Mouse (Mus musculus): ENCODE data around the gene Ubald1. TPM values are rescaled to one million over a fixed set of nuclear protein-coding genes. Genes with fewer than 3 reads are reported as not detected.

Ubald1 gene
- polyA plus RNA-seq, 1 experiment from 2014 or later = 22.9 TPM

DNA sequence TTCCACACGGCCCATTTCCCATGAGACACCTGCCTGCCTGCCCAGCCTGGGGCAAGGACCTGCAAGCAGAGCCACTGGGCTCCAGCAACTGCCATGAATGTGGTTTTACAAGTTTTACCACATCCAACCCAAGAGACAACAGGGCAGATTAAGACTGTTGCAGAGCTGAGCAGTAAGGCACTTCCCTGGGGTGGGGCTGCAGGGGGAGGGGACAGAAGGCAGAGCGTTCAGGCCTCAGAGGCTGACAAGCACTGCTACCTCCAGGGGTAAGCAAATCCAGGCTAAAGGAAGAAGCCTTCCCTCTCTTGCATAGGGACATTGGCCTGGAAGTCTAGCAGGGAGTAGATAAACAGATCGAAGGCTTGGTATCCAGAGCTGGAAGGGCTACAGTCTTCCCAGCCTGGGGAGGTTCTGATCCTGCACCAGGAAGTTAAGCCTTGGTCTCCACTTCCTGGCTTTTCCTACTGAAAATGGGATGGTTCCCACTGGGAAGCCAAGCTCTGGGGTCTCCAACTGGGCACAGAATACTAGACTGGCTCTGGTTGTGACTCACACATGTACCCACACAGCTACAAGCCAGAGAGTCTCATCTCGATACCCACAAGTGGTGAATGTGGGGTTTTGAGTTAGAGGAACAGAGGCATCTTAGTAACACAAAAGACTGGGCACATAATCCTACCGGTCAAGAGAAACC, 1.8 kb downstream of the Ubald1 start:
- WGBS = 9% methylated on average over 5 of the region's 5 CpGs
- Histone ChIP-seq H3K4me3 (ENCODE audit: low read depth, low read length) (peak overlapping the region; percentile 87), H3K9me3 (ENCODE audit: control insufficient read depth) (no peaks in the 10 kb centered on the region), H3K4me2 (replicated peaks; ENCODE audit: low read depth) (peak overlapping the region; percentile 74), H3K4me1 (replicated peaks; ENCODE audit: control insufficient read depth, insufficient read depth, low read length) (peaks cover 8% of the 10 kb centered on the region), H3K9ac (ENCODE audit: low read depth, low read length) (peak overlapping the region; percentile 87), H3K36me3 (ENCODE audit: control insufficient read depth, insufficient read depth) (peaks cover 30% of the 10 kb centered on the region; the same call in 1 of the 2 replicates), H3K27ac (ENCODE audit: low read depth, low read length) (peak overlapping the region; percentile 97), H3K27me3 (replicated peaks; ENCODE audit: control insufficient read depth, insufficient read depth, low read length) (no peaks in the 10 kb centered on the region)
- peak; percentile 12 for ATAC-seq
- no peak for TF ChIP-seq CTCF (IDR thresholded peaks at IDR 0.05; ENCODE audit: low read depth)

GRCm38 (mm10) chr16:4877701-4878100, 2.4 kb downstream of the Ubald1 start:
- ATAC-seq = no peak
- Histone ChIP-seq H3K4me2 (replicated peaks; ENCODE audit: low read depth) (peak overlapping the region; percentile 74), H3K36me3 (ENCODE audit: control insufficient read depth, insufficient read depth) (peaks cover 30% of the 10 kb centered on the region; the same call in 1 of the 2 replicates), H3K4me1 (replicated peaks; ENCODE audit: control insufficient read depth, insufficient read depth, low read length) (peaks cover 8% of the 10 kb centered on the region), H3K27me3 (replicated peaks; ENCODE audit: control insufficient read depth, insufficient read depth, low read length) (no peaks in the 10 kb centered on the region), H3K9me3 (ENCODE audit: control insufficient read depth) (no peaks in the 10 kb centered on the region), H3K27ac (ENCODE audit: low read depth, low read length) (peak overlapping the region; percentile 97; the same call in 1 of the 2 replicates), H3K4me3 (ENCODE audit: low read depth, low read length) (peak overlapping the region; percentile 87), H3K9ac (ENCODE audit: low read depth, low read length) (peak overlapping the region; percentile 87; the same call in 1 of the 2 replicates)
- no peak for TF ChIP-seq CTCF (IDR thresholded peaks at IDR 0.05; ENCODE audit: low read depth)
- 54% methylated on average over 3 of the region's 3 CpGs for WGBS

- no peak overlapping the region; the same call in 1 of the 2 replicates for H3K4me3 ChIP-seq (ENCODE audit: low read depth, low read length)
- 68% methylated on average over 4 of the region's 4 CpGs for WGBS
Measured at GRCm38 (mm10) chr16:4877195-4877594, 2.9 kb downstream of the Ubald1 start.

DNA sequence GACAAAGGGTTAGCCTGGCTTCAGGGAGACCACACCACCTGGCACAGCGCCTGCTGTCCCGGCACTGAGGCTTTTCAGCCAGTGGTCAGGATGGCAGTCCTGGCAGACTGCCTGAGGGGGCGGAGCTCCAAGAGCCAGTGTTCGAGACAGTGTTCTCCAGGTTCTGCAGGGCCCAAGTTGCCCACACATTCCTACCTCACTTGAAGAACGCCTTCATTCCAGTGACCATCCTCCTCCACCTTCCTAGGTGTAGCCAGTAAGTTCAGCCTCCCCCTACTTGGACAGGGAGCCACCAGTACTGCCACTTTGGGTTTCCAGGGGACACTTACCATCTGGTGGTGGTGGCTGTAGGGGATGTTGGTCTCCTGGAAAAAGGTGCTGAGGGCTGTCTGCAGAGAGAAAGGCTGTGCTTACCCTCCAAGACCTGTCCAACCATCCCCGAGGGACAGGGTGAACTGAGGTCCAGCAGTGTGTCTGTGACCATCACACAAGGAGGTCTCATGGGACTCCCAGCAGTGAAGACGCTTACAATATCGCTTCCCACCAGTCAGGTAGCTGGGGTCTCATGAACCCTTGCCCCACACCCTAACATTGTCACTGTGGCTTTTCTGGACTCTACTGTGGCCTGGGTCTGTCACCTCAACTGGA, 4.0 kb downstream of the Ubald1 start:
- Histone ChIP-seq H3K27ac (ENCODE audit: low read depth, low read length) (no peak overlapping the region), H3K9ac (ENCODE audit: low read depth, low read length) (no peak overlapping the region), H3K36me3 (ENCODE audit: control insufficient read depth, insufficient read depth) (peaks cover 30% of the 10 kb centered on the region; the same call in 1 of the 2 replicates), H3K4me1 (replicated peaks; ENCODE audit: control insufficient read depth, insufficient read depth, low read length) (peaks cover 8% of the 10 kb centered on the region), H3K9me3 (ENCODE audit: control insufficient read depth) (no peaks in the 10 kb centered on the region), H3K27me3 (replicated peaks; ENCODE audit: control insufficient read depth, insufficient read depth, low read length) (no peaks in the 10 kb centered on the region), H3K4me3 (ENCODE audit: low read depth, low read length) (no peak overlapping the region), H3K4me2 (replicated peaks; ENCODE audit: low read depth) (no peak overlapping the region)
- no peak for TF ChIP-seq CTCF (IDR thresholded peaks at IDR 0.05; ENCODE audit: low read depth)
- WGBS = 73% methylated on average over 8 of the region's 8 CpGs
- no peak for ATAC-seq

More at GRCm38 (mm10) chr16:4877195-4877594, 2.9 kb downstream of the Ubald1 start:
- Histone ChIP-seq H3K9ac (ENCODE audit: low read depth, low read length) (peak overlapping the region; percentile 34; the same call in 1 of the 2 replicates), H3K4me1 (replicated peaks; ENCODE audit: control insufficient read depth, insufficient read depth, low read length) (peaks cover 8% of the 10 kb centered on the region), H3K9me3 (ENCODE audit: control insufficient read depth) (no peaks in the 10 kb centered on the region), H3K4me2 (replicated peaks; ENCODE audit: low read depth) (peak overlapping the region; percentile 74), H3K27me3 (replicated peaks; ENCODE audit: control insufficient read depth, insufficient read depth, low read length) (no peaks in the 10 kb centered on the region), H3K27ac (ENCODE audit: low read depth, low read length) (no peak overlapping the region), H3K36me3 (ENCODE audit: control insufficient read depth, insufficient read depth) (peaks cover 30% of the 10 kb centered on the region; the same call in 1 of the 2 replicates)
- TF ChIP-seq CTCF (IDR thresholded peaks at IDR 0.05; ENCODE audit: low read depth) = no peak
- no peak for ATAC-seq

DNA sequence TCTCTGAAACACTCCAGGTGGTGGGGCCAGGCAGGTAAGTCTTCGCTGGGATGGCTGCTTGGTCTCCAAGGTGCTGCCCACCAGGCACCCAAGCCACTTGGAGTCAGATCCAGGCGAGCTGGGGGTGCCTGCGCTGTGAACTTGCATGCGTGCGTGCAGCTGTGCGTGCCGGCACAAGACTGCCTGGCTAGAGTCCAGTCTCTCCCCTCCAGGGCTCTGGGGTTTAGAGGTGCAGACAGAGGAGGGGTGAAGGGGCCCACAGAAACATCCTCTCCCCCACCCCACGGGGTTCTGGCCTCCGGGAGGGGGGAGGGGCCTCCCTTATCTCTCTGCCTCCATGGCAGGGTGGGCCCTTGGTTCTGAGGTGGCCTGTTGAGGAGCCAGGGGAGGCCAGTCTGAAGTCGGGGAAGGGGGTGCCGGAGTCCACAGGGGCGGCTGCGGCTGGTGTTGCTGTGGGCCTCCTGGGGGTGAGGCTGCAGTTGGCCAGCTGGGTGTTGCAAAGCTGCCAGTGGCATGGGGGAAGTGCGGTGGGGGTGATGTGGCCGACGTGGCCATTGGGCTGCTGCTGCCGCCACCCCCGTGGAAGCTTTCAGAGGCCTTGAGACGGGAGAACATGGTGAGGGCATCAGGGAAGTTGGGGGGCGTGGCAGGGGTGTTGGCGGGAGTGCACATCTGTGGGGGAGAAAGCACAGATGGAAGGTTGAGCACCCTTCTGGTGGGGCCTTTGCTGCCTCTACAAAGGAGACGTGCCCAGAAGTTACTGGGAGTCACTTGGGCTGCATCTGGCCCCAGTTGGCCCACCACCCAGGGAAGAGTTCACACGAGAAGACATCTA, 4.7 kb downstream of the Ubald1 start:
- no peak overlapping the region for H3K9ac ChIP-seq (ENCODE audit: low read depth, low read length)
- no peaks in the 10 kb centered on the region for H3K27me3 ChIP-seq (replicated peaks; ENCODE audit: control insufficient read depth, insufficient read depth, low read length)
- ATAC-seq = no peak
- H3K4me2 ChIP-seq (replicated peaks; ENCODE audit: low read depth) = no peak overlapping the region
- WGBS = 73% methylated on average over 23 of the region's 23 CpGs
- no peak for TF ChIP-seq CTCF (IDR thresholded peaks at IDR 0.05; ENCODE audit: low read depth)
- no peaks in the 10 kb centered on the region for H3K9me3 ChIP-seq (ENCODE audit: control insufficient read depth)
- no peak overlapping the region for H3K4me3 ChIP-seq (ENCODE audit: low read depth, low read length)
- peaks cover 8% of the 10 kb centered on the region for H3K4me1 ChIP-seq (replicated peaks; ENCODE audit: control insufficient read depth, insufficient read depth, low read length)
- H3K36me3 ChIP-seq (ENCODE audit: control insufficient read depth, insufficient read depth) = peaks cover 37% of the 10 kb centered on the region; the same call in 1 of the 2 replicates
- H3K27ac ChIP-seq (ENCODE audit: low read depth, low read length) = no peak overlapping the region

DNA sequence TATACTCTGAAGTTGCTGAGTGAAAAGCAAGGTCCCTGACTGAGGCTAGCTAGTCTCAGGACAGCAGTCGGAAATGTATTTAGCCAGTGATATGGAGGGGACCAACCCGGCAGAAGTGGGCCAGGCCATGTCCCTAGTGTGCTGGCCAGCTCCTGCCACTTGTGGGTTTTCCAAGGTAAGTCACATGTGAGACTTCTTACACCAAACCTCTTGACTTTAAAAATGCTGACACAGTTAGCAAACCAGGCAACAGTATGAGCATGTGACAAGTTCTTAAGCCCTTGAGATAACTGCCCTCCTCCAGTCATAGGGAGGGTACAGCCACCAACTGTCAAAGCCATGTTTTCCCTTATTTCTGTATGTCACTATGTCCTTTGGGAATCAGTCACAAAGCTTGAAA, 8.2 kb downstream of the Ubald1 start:
- Histone ChIP-seq H3K27ac (ENCODE audit: low read depth, low read length) (no peak overlapping the region), H3K36me3 (ENCODE audit: control insufficient read depth, insufficient read depth) (peaks cover 47% of the 10 kb centered on the region; the same call in 1 of the 2 replicates), H3K4me2 (replicated peaks; ENCODE audit: low read depth) (no peak overlapping the region), H3K9me3 (ENCODE audit: control insufficient read depth) (no peaks in the 10 kb centered on the region), H3K4me3 (ENCODE audit: low read depth, low read length) (no peak overlapping the region), H3K27me3 (replicated peaks; ENCODE audit: control insufficient read depth, insufficient read depth, low read length) (no peaks in the 10 kb centered on the region), H3K9ac (ENCODE audit: low read depth, low read length) (no peak overlapping the region), H3K4me1 (replicated peaks; ENCODE audit: control insufficient read depth, insufficient read depth, low read length) (no peaks in the 10 kb centered on the region)
- ATAC-seq = no peak
- TF ChIP-seq CTCF (IDR thresholded peaks at IDR 0.05; ENCODE audit: low read depth) = no peak
- 71% methylated on average over 2 of the region's 2 CpGs for WGBS
